Mouse (Mus musculus): ENCODE results near the gene Slc9c1. TPM values are rescaled to one million over a fixed set of nuclear protein-coding genes. Genes with fewer than 3 reads are reported as not detected.

Slc9c1 gene
- polyA plus RNA-seq, 1 experiment from 2014 or later: not detected

Other genes with a start within 250 kb of the Slc9c1 start
- 235 and 271 TPM in 2 replicates for gene Cd200, start 126.3 kb upstream of the Slc9c1 start, polyA plus RNA-seq (2015; fragmentation: Nextera tagmentation; extraction: Ambion mirVana)
- not detected in 2 replicates for gene Gm609, start 42.3 kb upstream of the Slc9c1 start, polyA plus RNA-seq (2015; fragmentation: Nextera tagmentation; extraction: Ambion mirVana)
- not detected in 2 replicates for gene Gm17783, start 3.3 kb upstream of the Slc9c1 start, polyA plus RNA-seq (2015; fragmentation: Nextera tagmentation; extraction: Ambion mirVana)
- 0.07 TPM in 1 of 2 replicates, not detected in the other for gene Gcsam, start 75.1 kb downstream of the Slc9c1 start, polyA plus RNA-seq (2015; fragmentation: Nextera tagmentation; extraction: Ambion mirVana)
- not detected in 2 replicates for gene BC016579, start 118.8 kb downstream of the Slc9c1 start, polyA plus RNA-seq (2015; fragmentation: Nextera tagmentation; extraction: Ambion mirVana)
- gene Tmprss7, start 158.3 kb downstream of the Slc9c1 start, polyA plus RNA-seq (2015; fragmentation: Nextera tagmentation; extraction: Ambion mirVana): 0.58 and 0.75 TPM in 2 replicates
- 455 and 473 TPM in 2 replicates for gene Tagln3, start 189.3 kb downstream of the Slc9c1 start, polyA plus RNA-seq (2015; fragmentation: Nextera tagmentation; extraction: Ambion mirVana)
- 42.1 and 42.7 TPM in 2 replicates for gene Abhd10, start 207.6 kb downstream of the Slc9c1 start, polyA plus RNA-seq (2015; fragmentation: Nextera tagmentation; extraction: Ambion mirVana)